ENCODE assay signal across 28 mouse cellular contexts in genomic region chr17:81385476-81385875, GRCm38 (mm10). TPM values are rescaled to one million over a fixed set of nuclear protein-coding genes. Genes with fewer than 3 reads are reported as not detected.
"Had no signal": no experiment of that assay in that cellular context is flagged by ENCODE, and none has a peak within 500 bp of the region (broad histone marks: within the 10 kb centered on the region; RNA-seq: fewer than 3 reads in every experiment).

No protein-coding gene starts in this region.

- H3K4me3 ChIP-seq: liver, embryonic 13.5 days; liver, embryonic 15.5 days; midbrain, embryonic 10.5 days; midbrain, embryonic 12.5 days; myocyte; neural tube, embryonic 13.5 days; neural tube, embryonic 15.5 days had no signal

- H3K9me3 ChIP-seq: liver, embryonic 13.5 days; liver, embryonic 15.5 days; midbrain, embryonic 10.5 days; midbrain, embryonic 12.5 days; neural tube, embryonic 13.5 days; neural tube, embryonic 15.5 days had no signal

- H3K9ac ChIP-seq: liver, embryonic 13.5 days; liver, embryonic 15.5 days; lung, embryonic 14.5 days; midbrain, embryonic 12.5 days; neural tube, embryonic 13.5 days; neural tube, embryonic 15.5 days had no signal

- H3K27ac ChIP-seq: liver, embryonic 13.5 days; liver, embryonic 15.5 days; midbrain, embryonic 10.5 days; midbrain, embryonic 12.5 days; neural tube, embryonic 13.5 days; neural tube, embryonic 15.5 days had no signal

- H3K4me1 ChIP-seq: liver, embryonic 13.5 days; liver, embryonic 15.5 days; midbrain, embryonic 10.5 days; midbrain, embryonic 12.5 days; neural tube, embryonic 15.5 days had no signal

- H3K4me2 ChIP-seq: liver, embryonic 13.5 days; liver, embryonic 15.5 days; lung, embryonic 14.5 days; midbrain, embryonic 12.5 days; neural tube, embryonic 13.5 days; neural tube, embryonic 15.5 days had no signal

- DNase-seq: liver, embryonic 13.5 days; lung, adult 18-20 months; lung, embryonic 14.5 days; lung, postnatal 4 days; midbrain, embryonic 14.5 days; retina, postnatal 1 day; right cerebral cortex, adult 18-20 months; right cerebral cortex, postnatal 25 days; right cerebral cortex, postnatal 4 days; spleen, adult 18-20 months; thymus, adult 18-20 months; thymus, postnatal 14 days; thymus, postnatal 36 days had no signal

- H3K27me3 ChIP-seq: liver, embryonic 13.5 days; liver, embryonic 15.5 days; midbrain, embryonic 12.5 days; neural tube, embryonic 13.5 days; neural tube, embryonic 15.5 days had no signal

- H3K36me3 ChIP-seq: liver, embryonic 13.5 days; liver, embryonic 15.5 days; midbrain, embryonic 10.5 days; midbrain, embryonic 12.5 days had no signal

- ATAC-seq: midbrain, embryonic 16.5 days had no signal

RNA-seq across cellular contexts. Expression of gene Gm11096, which starts 56.1 kb away (rescaled TPM):
- total RNA-seq: megakaryocyte, adult 5-6 weeks; megakaryocyte-erythroid progenitor cell, adult 5-6 weeks had no signal
- polyA plus RNA-seq: liver, embryonic 13.5 days; liver, embryonic 15.5 days; lung, embryonic 14.5 days; lung, embryonic 16.5 days; midbrain, embryonic 10.5 days; midbrain, embryonic 12.5 days; midbrain, embryonic 14.5 days; midbrain, embryonic 16.5 days; myocyte; neural tube, embryonic 11.5 days; neural tube, embryonic 13.5 days; neural tube, embryonic 15.5 days; small intestine, adult 2 months; stomach, embryonic 14.5 days; stomach, embryonic 16.5 days; thymus, postnatal 0 days had no signal
